Mouse (Mus musculus) mouse trophoblast stem cell (cell line): Measurements from ENCODE around the gene Tomm40l.

Experiments
- in situ Hi-C, 2 experiments: fragments of 300-500 bp; cut with MseI, MboI; formaldehyde crosslinking; loops; 2 replicates in 1 of 2; 3 replicates in 1 of 2; pipeline ENCODE4 v1.15.1; 2025

Tomm40l gene

DNA sequence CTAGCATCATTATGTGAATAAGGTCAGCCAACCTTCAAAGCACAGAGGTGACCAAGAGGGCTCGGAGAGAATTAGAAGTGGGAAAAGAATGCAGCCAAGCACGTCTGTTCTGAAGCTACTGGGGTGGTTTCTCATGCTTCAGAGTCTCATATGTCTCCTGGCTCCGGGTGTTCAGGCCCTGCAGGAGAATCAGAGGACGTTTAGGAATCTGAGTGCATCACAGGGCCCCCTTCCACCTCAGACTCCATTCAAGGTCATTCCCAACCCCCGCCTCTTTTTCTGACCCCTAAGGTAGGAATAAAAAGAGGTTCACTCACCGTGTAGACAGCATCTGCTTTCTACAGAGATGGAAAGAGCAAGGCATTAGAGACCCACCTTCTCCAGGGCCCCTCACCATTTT is 7.4 kb upstream of the Tomm40l start:
- in situ Hi-C loops: loop anchor here in 1 of 2 experiments (10.0 kb wide), 1 partner anchor 115 kb away; the partner anchor contains the start of gene Cfap126

DNA sequence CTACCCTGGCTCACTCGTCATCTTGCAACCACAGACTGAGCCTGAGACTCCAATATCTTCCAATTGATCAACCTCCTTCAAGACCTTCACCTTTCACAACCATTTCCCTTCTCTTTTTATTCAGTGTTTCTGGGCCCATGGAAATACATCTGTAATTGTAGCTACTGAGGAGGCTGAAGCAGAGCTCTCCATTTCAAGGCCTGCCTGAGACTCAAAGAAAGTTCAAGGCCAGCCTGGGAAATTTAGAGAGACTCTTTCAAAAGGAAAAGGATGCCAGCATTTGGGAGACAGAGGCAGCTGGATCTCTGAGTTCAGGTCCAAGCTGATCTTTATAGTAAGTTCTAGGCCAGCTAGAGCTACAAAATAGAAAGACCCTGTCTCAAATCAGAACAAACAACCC is 5.6 kb upstream of the Tomm40l start:
- in situ Hi-C loops: loop anchor here in 1 of 2 experiments (10.0 kb wide), 1 partner anchor 113 kb away; the partner anchor contains the start of gene Cfap126

DNA sequence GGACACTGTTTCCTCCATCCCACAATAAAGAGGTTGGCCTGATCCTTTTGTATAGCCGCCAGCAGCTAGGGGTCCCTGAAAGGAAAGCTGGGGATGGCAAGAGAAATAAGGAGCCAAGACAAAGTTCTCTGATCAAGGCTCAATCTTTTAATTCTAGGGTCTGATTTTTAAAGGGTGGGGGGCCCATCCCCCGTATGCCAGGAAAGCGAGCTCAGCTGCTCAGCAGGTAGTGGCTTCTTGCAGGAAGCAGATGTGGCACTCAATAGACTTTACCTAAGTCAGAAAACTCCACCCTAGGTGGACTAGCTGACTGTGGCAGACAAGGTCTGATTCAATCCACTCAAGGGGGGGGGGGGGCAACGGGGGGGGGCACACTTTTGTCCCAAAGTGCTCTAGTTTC is 4.5 kb upstream of the Tomm40l start:
- in situ Hi-C loops: loop anchor here in 1 of 2 experiments (10.0 kb wide), 1 partner anchor 112 kb away; the partner anchor contains the start of gene Cfap126

DNA sequence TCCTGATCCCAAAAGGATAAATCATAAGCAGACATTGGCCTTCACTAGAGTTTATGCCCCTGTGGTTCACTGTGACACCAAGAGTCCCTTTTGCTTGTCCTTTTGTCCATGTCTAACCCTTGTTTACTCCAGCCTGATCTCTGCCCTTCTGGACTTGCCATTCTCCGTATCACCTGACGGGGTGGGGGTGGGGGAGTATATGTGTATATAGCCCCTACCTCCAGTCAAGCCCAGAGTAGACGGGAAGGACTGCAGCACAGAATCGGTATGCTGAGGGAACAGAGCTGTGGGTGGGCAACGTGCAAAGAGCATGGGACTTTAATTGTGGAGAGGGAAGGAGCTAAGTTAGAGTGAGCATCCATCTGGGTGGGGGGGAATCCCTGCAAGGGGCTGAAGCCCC is 2.5 kb upstream of the Tomm40l start, which contains the start of gene Apoa2:
Gene Apoa2 (plus strand): TSS at position 198 of the 400 bp plus-strand sequence.
- in situ Hi-C loops: loop anchor here (5.0 to 10.0 kb wide), 2 partner anchors 108 to 110 kb away; partner anchors contain the start of gene Cfap126 (in 1 of the 2)

GRCm38 (mm10) chr1:171223796-171224195 is 1.5 kb upstream of the Tomm40l start:
- in situ Hi-C loops: loop anchor here (5.0 to 10.0 kb wide), 2 partner anchors 106 to 109 kb away; partner anchors contain the start of gene Cfap126 (in 1 of the 2)

DNA sequence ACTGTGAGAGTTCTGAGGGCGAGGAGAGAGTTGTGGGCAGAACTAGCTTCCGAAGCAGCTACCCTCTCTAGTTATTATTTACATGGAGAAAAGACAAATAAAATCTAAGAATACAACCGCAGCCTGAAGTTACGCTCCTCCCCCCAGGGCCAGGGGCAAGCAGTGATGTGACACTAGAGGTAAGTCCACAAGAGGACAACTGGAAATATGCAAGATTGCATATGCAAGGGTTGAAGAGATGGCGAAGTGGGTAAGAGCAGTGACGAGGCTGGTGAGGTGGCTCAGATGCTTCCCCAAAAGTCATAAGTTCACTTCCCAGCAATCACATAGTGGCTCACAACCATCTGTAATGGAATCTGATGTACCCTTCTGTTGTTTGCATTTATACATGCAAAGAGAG is 854 bp upstream of the Tomm40l start:
- in situ Hi-C loops: loop anchor here (5.0 to 10.0 kb wide), 2 partner anchors 106 to 108 kb away; partner anchors contain the start of gene Cfap126 (in 1 of the 2)

- in situ Hi-C loops: loop anchor here (5.0 to 10.0 kb wide), 2 partner anchors 104 to 107 kb away; partner anchors contain the start of gene Cfap126 (in 1 of the 2)
Measured at GRCm38 (mm10) chr1:171221281-171222193, 777 bp downstream of the Tomm40l start.

- in situ Hi-C loops: loop anchor here (5.0 to 10.0 kb wide), 2 partner anchors 104 to 106 kb away; partner anchors contain the start of gene Cfap126 (in 1 of the 2)
Measured at GRCm38 (mm10) chr1:171220871-171221270, 1.4 kb downstream of the Tomm40l start.

DNA sequence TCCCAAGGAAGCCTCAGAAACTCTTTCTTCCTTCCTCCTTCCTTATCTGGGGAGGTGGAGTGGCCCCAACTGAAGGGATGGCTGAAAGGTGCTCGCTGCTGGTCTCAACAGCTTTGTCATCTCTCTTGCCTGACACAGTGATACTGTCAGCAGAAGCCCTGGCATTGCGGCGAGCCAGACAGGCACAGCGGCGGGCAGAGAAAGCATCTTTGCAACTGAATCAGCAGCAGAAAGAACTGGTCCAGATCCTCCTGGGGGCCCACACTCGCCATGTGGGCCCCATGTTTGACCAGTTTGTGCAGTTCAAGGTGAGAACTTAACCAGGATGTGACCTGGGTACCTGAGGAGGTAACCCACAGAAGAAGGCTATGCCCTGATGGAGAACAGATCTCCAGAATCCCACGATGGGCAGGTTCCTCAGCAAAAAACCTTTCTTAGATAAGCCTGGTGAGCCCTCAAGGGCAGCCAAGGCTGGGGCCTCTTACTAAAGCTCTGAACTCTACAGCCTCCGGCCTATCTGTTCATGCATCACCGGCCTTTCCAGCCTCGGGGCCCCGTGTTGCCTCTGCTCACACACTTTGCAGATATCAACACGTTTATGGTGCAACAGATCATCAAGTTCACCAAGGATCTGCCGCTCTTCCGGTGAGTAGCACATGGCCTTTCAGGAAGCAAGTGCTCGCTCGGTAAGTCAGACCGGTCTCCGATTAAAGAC is 5.9 kb downstream of the Tomm40l start:
- in situ Hi-C loops: no loop called here

GRCm38 (mm10) chr1:171213801-171214496 is 8.4 kb downstream of the Tomm40l start, which contains the start of gene Nr1i3:
Nr1i3 (plus strand) TSS chr1:171213970.
- in situ Hi-C loops: no loop called here

- in situ Hi-C loops: no loop called here
Measured at GRCm38 (mm10) chr1:171212854-171213253, 9.5 kb downstream of the Tomm40l start.

DNA sequence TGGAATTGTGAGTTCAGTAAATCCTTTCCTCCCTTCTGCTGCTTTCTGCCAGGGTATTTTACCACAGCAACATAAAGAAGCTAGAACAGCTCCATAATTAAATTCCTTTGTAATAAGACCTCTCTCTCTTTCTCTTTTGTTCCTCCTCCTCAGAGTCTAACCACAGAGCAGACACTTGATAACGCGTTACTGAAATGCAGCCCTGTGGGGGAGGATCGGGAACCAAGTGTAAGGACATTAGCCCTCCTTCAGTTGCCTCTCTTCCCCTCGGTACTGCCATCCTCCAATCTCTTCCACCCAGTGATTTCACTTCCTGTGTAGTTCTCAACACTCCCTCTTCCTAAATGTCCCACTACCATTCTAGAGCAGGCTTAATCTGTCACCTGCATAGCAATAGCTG is 12.9 kb downstream of the Tomm40l start:
- in situ Hi-C loops: no loop called here

DNA sequence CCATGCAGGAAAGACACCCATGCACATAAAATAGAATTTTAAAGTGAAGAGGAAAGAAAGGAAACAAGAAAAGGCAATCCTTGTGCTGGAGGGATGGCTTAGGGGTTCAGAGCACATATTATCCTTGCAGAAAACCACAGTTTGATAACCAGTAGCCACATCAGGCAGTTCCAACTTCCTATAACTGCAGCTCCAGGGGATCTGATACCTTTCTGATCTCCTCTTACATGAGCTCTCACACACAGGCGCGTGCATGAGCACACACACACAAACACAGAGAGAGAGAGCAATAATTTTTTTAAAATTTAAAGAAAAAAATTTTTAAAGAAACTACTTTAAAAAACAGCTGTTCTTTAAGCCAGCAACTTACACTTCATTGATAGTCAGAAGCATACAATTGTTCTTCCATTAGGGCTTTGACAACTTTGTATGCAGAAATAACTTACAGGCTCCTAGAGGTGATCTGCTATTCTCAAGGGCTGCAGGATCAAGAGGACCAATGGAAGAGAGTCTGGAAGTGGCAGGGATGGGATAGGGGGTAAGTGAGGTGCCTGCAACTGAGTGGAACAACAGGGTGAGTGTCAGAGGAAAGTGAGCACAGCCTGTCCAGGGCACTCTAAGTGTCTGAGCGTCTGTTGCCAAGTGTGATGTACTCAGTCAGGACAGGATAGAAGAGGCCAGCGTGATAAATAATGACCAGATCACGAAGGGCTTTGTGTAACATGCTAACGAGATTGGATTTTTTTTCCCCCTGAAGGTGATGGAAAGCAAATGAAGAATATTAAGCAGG is 16.4 kb downstream of the Tomm40l start:
- in situ Hi-C loops: no loop called here

DNA sequence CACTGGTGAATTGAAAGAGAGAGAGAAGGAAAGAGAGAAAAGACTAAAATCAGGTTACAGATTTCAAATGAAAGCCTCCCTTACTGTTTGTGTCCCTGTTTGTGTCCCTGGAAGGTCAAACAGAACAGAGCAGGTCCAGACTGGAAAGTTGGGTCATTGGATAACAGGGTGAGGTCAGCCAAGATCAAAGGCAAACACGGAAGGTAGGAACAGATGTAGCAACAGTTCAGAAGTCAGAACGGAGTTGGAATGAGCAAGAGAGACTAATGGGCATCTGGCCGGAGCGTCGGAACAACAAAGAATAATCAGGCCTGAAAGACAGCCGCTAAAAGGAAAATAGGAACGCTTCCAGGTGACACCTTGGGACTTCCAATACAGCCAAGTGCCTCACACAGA is 18.1 kb downstream of the Tomm40l start:
- in situ Hi-C loops: no loop called here

GRCm38 (mm10) chr1:171203471-171204248 is 18.7 kb downstream of the Tomm40l start:
- in situ Hi-C loops: no loop called here

DNA sequence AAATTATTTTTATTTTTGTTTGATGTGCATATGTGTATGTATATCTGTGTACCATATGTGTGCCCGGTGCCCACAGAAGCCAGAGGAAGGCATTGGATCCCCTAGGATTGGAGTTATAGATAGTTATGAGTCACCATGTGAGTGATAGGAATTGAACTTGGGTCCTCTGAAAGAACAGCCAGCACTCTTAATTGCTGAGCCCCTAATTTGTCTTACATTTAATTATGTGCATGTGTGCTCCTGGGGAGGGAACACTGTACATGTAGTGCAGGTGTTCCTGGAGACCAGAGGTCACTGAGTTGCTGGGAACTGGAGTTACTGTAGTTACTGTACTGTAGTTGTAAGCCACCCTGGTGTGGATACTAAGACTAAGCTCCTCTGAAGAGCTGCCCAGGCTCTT is 21.5 kb downstream of the Tomm40l start:
- in situ Hi-C loops: no loop called here

DNA sequence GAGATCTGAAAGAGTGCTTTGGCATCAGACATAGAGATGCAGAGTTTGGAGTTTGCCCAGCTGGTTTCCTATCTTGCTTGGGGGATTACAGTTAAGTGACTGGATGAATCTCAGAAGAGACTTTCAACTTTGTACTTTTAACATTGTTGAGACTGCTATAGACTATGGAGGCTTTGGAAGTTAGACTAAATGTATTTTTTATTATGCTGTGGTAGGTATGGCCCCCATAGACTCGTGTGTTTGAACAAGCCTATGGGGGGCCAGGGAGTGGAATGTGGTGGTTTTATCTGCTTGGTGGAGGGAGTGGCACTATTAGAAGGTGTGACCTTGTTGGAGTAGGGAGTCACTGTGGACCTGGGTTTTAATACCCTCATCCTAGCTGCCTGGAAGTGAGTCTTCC is 22.8 kb downstream of the Tomm40l start:
- in situ Hi-C loops: no loop called here

DNA sequence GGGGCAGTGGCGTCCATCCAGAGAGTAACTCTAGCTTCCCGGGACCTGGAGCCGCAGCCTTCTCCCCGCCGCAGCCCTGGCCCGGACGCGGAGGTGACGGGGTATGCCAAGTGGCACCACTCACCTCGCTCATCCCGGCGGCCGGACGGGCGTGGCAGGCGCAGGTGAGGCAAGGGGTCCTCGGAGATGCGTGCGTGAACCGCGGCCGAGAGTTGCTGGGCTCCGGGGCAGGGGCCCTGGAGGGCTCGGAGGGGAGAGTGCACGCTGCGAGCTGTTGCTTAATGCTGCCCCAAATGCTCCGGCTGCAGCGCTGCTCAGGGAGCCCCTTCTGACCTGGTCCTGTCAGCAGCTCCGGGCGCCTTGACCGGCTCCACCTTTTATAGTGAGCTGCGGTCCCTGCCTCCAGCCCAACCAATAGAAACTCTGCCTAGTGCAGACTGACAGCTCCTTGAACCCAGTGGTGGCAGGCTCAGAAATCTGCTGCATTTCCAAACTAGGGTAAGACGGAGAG is 26.4 kb downstream of the Tomm40l start, which contains the start of gene Pcp4l1:
Gene Pcp4l1 (minus strand): TSS at position 382 of the 511 bp plus-strand sequence.
- in situ Hi-C loops: no loop called here
